Mouse (Mus musculus) ES-E14 (cell line): ENCODE measurements around the gene Tmsb15a. TPM values are rescaled to one million over a fixed set of nuclear protein-coding genes. Genes with fewer than 3 reads are reported as not detected.
"Not testable (repeated sequence)": the region's sequence is repeated elsewhere in the genome, so short reads cannot be mapped to it uniquely, and the experiment has no call there.

Source experiments
- DNase-seq: peaks from one replicate; pipeline ENCODE4 v3.0.0-alpha.2; 2013; ENCODE audit warnings: low read depth, low spot score
- H3K27ac ChIP-seq: 2 replicates; pipeline ENCODE4 v1.5.1; 2012; ENCODE audit warnings: low read depth, mild to moderate bottlenecking, low read length, moderate library complexity, mixed read lengths; ENCODE audit not compliant: poor library complexity, insufficient read depth, severe bottlenecking
- H3K36me3 ChIP-seq: 2 replicates; pipeline ENCODE4 v1.6.1; 2012; ENCODE audit warnings: mild to moderate bottlenecking, low read length, moderate library complexity, mixed read lengths; ENCODE audit not compliant: control insufficient read depth, poor library complexity, insufficient read depth, severe bottlenecking
- H3K4me1 ChIP-seq, 2 experiments: fragments of 150-350 bp in 1 of 2; sonication (generic) in 1 of 2; 2 replicates each; pipeline ENCODE4 v1.6.1; 2012; ENCODE audit warnings: low read length in 2 of 2, mild to moderate bottlenecking in 1 of 2, mixed read lengths in 1 of 2; ENCODE audit not compliant: control insufficient read depth in 2 of 2, insufficient read depth in 2 of 2, poor library complexity in 1 of 2
- H3K4me3 ChIP-seq, 2 experiments: fragments of 150-350 bp in 1 of 2; sonication (generic) in 1 of 2; 2 replicates each; pipeline ENCODE4 v1.5.1; 2012; ENCODE audit warnings: low read length in 2 of 2, low read depth in 1 of 2, mild to moderate bottlenecking in 1 of 2, mixed read lengths in 1 of 2; ENCODE audit not compliant: insufficient read depth in 1 of 2, poor library complexity in 1 of 2, severe bottlenecking in 1 of 2
- H3K9ac ChIP-seq: 2 replicates; pipeline ENCODE4 v1.6.1; 2012; ENCODE audit warnings: low read depth, mild to moderate bottlenecking, low read length, mixed read lengths; ENCODE audit not compliant: poor library complexity, insufficient read depth, severe bottlenecking
- H3K9me3 ChIP-seq: fragments of 150-350 bp; sonication (generic); 2 replicates; pipeline ENCODE4 v1.6.1; 2012; ENCODE audit warnings: low read depth, mild to moderate bottlenecking, low read length; ENCODE audit not compliant: control insufficient read depth, insufficient read depth
- CHD2 ChIP-seq: IDR thresholded peaks from 2 replicates; pipeline ENCODE4 v1.6.1; 2014; ENCODE audit warnings: mild to moderate bottlenecking, low read depth, low read length, inconsistent platforms
- HCFC1 ChIP-seq: IDR thresholded peaks from 2 replicates; pipeline ENCODE4 v1.6.1; 2012; ENCODE audit warnings: low read length, inconsistent platforms, borderline replicate concordance; ENCODE audit not compliant: insufficient read depth
- MAFK ChIP-seq: IDR thresholded peaks from 2 replicates; pipeline ENCODE4 v1.6.1; 2014; ENCODE audit warnings: mild to moderate bottlenecking, low read depth, low read length, inconsistent platforms; ENCODE audit not compliant: insufficient read depth
- ZC3H11A ChIP-seq: IDR thresholded peaks from 2 replicates; pipeline ENCODE4 v1.6.1; 2012; ENCODE audit warnings: low read depth, mild to moderate bottlenecking, inconsistent platforms, low read length, borderline replicate concordance
- ZNF384 ChIP-seq: IDR thresholded peaks from 2 replicates; pipeline ENCODE4 v1.6.1; 2012; ENCODE audit warnings: low read depth, low read length, inconsistent platforms
- in situ Hi-C, 2 experiments: fragments of 600-800 bp; cut with MboI; formaldehyde crosslinking; loops; one replicate each; pipeline ENCODE4 v1.15.1; 2025; ENCODE audit warnings: low sequenced_read_pairs in 2 of 2, inconsistent platforms in 1 of 2; ENCODE audit not compliant: unreplicated experiment in 2 of 2
- total RNA-seq: library from RNA; depleted of rRNA; stranded (reverse); fragments of 300-350 nt; gene quantifications from 2 replicates; pipeline ENCODE4 v1.2.3, GENCODE M21; 2012; rRNA removed

The Tmsb15a gene
- total RNA-seq: 1.2 TPM in 1 of 2 replicates, not detected in the other

GRCm38 (mm10) chrX:135725161-135725560 lies at the start of gene Tmsb15a:
Tmsb15a (minus strand) TSS chrX:135725261.
- no peak within 1 kb of the TSS for H3K27ac ChIP-seq
- TF ChIP-seq HCFC1 (no peak), ZNF384 (no peak), CHD2 (no peak), MAFK (no peak), ZC3H11A (no peak)
- H3K4me1 ChIP-seq: no peaks in the 10 kb centered on the region
- H3K9me3 ChIP-seq: no peaks in the 10 kb centered on the region
- peak within 1 kb of the TSS; percentile 54; the same call in 1 of the 2 replicates for H3K9ac ChIP-seq
- no peaks in the 10 kb centered on the region for H3K36me3 ChIP-seq
- H3K4me3 ChIP-seq: peak within 1 kb of the TSS; percentile 42 to 57; a peak in 3 of 4 replicates
- in situ Hi-C loops: no loop called here
- DNase-seq: no peak

DNA sequence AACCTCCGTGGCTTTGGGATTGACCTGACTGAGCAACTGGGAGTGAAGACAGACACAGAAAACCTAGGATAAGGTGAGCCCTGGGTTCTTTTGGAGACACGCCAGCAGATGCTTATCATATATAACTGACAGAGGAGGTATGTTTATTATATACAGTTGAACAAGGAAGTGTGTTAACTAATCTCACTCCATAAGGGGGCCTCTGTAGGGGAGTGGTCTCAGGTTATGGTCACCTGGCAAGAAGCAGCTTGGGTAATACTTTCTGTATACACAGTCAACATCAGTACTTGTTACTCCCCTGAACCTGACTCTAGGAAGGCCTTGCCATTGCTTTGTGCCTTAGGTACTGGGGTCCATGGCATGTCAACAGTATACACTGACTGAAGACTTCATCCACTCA lies 43.5 kb upstream of the Tmsb15a start:
- Histone ChIP-seq H3K9ac (no peak overlapping the region), H3K36me3 (no peaks in the 10 kb centered on the region), H3K4me1 (no peaks in the 10 kb centered on the region), H3K9me3 (no peaks in the 10 kb centered on the region), H3K27ac (no peak overlapping the region), H3K4me3 (no peak overlapping the region)
- in situ Hi-C loops: no loop called here
- no peak for DNase-seq
- TF ChIP-seq ZC3H11A: no peak
- TF ChIP-seq ZNF384: no peak
- no peak for TF ChIP-seq HCFC1
- no peak for TF ChIP-seq MAFK
- TF ChIP-seq CHD2: no peak

GRCm38 (mm10) chrX:135768043-135768548 lies 43.0 kb upstream of the Tmsb15a start:
- no peak overlapping the region for H3K4me3 ChIP-seq
- in situ Hi-C loops: no loop called here
- no peaks in the 10 kb centered on the region for H3K9me3 ChIP-seq
- H3K27ac ChIP-seq: no peak overlapping the region
- TF ChIP-seq HCFC1 (no peak), MAFK (no peak), ZC3H11A (no peak), CHD2 (no peak), ZNF384 (no peak)
- H3K4me1 ChIP-seq: no peaks in the 10 kb centered on the region
- H3K9ac ChIP-seq: no peak overlapping the region
- no peak for DNase-seq
- H3K36me3 ChIP-seq: no peaks in the 10 kb centered on the region

DNA sequence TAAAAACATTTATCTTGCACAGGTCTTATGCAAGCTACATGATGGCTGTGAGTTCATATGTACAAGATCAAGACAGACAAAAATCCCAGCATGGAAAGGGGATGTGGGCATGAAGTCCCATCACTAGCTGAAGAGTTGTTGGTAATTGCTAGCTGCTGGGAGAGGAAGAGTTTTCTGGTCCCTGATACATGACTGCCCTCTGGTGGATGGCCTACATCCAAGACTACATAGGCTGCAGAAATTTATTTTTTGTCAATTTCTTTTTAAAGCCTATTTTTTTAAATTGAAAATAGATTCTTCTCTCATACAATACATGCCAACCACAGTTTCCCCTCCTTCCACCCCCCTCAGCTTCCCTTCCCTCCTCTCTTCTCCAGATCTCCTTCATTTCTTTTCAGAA lies 36.6 kb upstream of the Tmsb15a start:
- no peaks in the 10 kb centered on the region for H3K4me1 ChIP-seq
- in situ Hi-C loops: no loop called here
- no peaks in the 10 kb centered on the region for H3K36me3 ChIP-seq
- H3K9me3 ChIP-seq: no peaks in the 10 kb centered on the region
- H3K4me3 ChIP-seq: no peak overlapping the region
- H3K27ac ChIP-seq: no peak overlapping the region
- no peak for DNase-seq
- TF ChIP-seq CHD2 (no peak), MAFK (no peak), ZNF384 (no peak), HCFC1 (no peak), ZC3H11A (no peak)
- no peak overlapping the region for H3K9ac ChIP-seq

DNA sequence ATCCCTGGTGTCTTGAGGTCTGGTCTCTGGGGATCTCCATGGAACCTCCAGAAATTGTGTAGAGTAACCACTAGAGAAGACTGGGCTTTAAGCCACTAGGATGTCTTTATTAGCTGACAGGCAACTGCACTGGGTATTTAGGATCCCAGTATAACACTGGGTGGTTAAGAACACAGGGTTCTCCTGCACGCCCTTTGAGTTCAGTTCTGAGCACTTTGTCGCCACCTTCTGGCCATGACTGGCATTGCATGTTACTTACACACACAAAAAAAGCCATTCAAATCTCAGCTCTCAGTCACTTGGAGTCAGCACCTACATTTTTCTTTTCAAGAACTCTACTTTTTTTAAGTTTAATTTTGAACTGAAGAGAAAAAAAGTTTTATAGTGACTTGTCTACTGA lies 27.8 kb upstream of the Tmsb15a start:
- Histone ChIP-seq H3K27ac (no peak overlapping the region), H3K4me1 (no peaks in the 10 kb centered on the region), H3K9me3 (no peaks in the 10 kb centered on the region), H3K4me3 (no peak overlapping the region), H3K36me3 (no peaks in the 10 kb centered on the region), H3K9ac (no peak overlapping the region)
- DNase-seq: peak; percentile 48
- in situ Hi-C loops: no loop called here
- no peak for TF ChIP-seq ZNF384
- no peak for TF ChIP-seq ZC3H11A
- no peak for TF ChIP-seq MAFK
- TF ChIP-seq HCFC1: no peak
- TF ChIP-seq CHD2: no peak

DNA sequence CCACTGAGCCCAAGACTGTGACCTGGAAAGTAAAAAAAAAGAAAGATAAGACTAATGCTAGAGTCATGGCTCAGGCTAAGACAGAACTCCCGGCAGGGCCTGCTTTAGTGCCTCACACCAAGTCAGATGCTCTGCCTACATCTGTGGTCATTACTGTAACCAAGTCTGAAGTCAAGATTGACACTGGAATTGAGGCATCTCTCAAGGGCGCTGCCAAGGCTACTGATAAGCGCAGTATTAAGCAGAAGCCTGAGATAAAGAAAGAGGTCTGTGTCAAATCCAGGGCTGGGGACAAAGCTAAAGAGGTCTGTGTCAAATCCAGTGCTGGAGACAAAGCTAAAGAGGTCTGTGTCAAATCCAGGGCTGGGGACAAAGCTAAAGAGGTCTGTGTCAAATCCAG lies 20.3 kb upstream of the Tmsb15a start:
- H3K9ac ChIP-seq, in situ Hi-C loops, H3K4me1 ChIP-seq, H3K27ac ChIP-seq, H3K36me3 ChIP-seq, H3K4me3 ChIP-seq, DNase-seq, H3K9me3 ChIP-seq: not testable (repeated sequence)
